Mouse (Mus musculus) kidney, embryonic 15.5 days (tissue): ENCODE results near the gene Psors1c2. TPM values are rescaled to one million over a fixed set of nuclear protein-coding genes. Genes with fewer than 3 reads are reported as not detected.

Experiments
- ATAC-seq: fragments of 200-750 bp; cut with Nextera tagmentation; replicated peaks from 2 replicates; pipeline ENCODE4 v1.8.0; 2017; ENCODE audit warnings: moderate TSS enrichment; ENCODE audit not compliant: low FRiP score
- H3K27ac ChIP-seq: fragments of 300-500 bp; sonication (generic); 2 replicates; pipeline ENCODE4 v1.5.1; 2015; ENCODE audit warnings: mild to moderate bottlenecking, inconsistent platforms
- H3K27me3 ChIP-seq: fragments of 300-500 bp; sonication (generic); 2 replicates; pipeline ENCODE4 v1.6.1; 2015; ENCODE audit warnings: inconsistent platforms
- H3K36me3 ChIP-seq: fragments of 300-500 bp; sonication (generic); 2 replicates; pipeline ENCODE4 v1.6.1; 2015; ENCODE audit warnings: inconsistent platforms
- H3K4me1 ChIP-seq: fragments of 300-500 bp; sonication (generic); 2 replicates; pipeline ENCODE4 v1.6.1; 2015; ENCODE audit warnings: inconsistent platforms
- H3K4me2 ChIP-seq: fragments of 300-500 bp; sonication (generic); 2 replicates; pipeline ENCODE4 v1.6.1; 2015; ENCODE audit warnings: moderate library complexity, mild to moderate bottlenecking, inconsistent platforms
- H3K4me3 ChIP-seq: fragments of 300-500 bp; sonication (generic); replicated peaks from 2 replicates; pipeline ENCODE4 v1.5.1; 2015; ENCODE audit warnings: mild to moderate bottlenecking, inconsistent platforms
- H3K9ac ChIP-seq: fragments of 300-500 bp; sonication (generic); 2 replicates; pipeline ENCODE4 v1.6.1; 2015; ENCODE audit warnings: mild to moderate bottlenecking, inconsistent platforms
- H3K9me3 ChIP-seq: fragments of 300-500 bp; sonication (generic); replicated peaks from 2 replicates; pipeline ENCODE4 v1.6.1; 2016; ENCODE audit warnings: inconsistent platforms
- WGBS: fragments of 180-500 bp; shearing (Covaris S2); methylation state at CpG from one replicate; pipeline ENCODE4 v1.1.7; 2015; ENCODE audit warnings: mixed read lengths; 5-methylcytosine and 5-hydroxymethylcytosine counted together
- polyA plus RNA-seq: library from polyadenylated mRNA; unstranded; fragments of >200 nt; fragmentation: Nextera tagmentation; extraction: Ambion mirVana; gene quantifications from 2 replicates; pipeline ENCODE4 v1.2.1, GENCODE M21; 2015

Psors1c2 gene
- polyA plus RNA-seq, 1 experiment from 2014 or later: 1.5 TPM

DNA sequence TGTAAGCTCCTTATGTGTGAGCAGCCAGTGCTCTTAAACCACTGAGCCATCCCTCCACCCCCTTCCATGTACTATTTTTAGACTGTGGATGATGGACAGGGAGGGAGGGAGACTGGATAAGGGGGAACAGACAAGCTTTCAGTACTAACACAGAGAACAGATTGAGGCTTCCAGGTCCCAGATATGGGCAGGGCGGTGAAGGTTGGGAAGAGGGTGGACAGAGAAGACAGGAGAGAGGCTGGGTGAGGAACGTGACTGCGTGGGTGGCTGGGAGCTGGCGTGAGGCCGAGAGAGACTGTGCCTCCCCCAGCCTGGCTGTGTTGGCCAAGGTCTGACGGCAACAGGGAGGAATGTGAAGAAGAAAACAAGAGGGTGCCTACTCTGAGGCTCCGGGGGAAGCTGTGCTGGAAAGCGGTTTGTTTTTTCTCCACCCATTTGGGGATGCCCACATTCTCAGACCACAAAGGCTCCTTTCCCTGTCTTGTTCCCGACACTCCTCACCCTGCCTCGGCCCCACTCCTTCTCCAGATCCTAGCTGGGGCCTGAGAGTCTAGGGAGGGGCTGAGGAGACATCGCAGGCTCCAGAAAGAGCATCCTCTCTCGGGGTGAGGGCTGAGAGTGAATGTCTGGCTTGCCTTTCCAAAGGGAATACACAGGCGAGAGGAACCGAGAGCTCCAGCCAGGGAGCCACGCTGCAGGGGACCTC is 16.6 kb downstream of the Psors1c2 start:
- Histone ChIP-seq H3K27ac (peak overlapping the region; percentile 75), H3K9me3 (no peaks in the 10 kb centered on the region), H3K9ac (no peak overlapping the region), H3K4me2 (0 out of 2 replicates have a peak overlapping the region, but pooled peaks have one; percentile 7), H3K27me3 (no peaks in the 10 kb centered on the region), H3K4me3 (no peak overlapping the region), H3K36me3 (no peaks in the 10 kb centered on the region), H3K4me1 (peaks cover 14% of the 10 kb centered on the region; the same call in 1 of the 2 replicates)
- 41% methylated on average over 15 of the region's 15 CpGs for WGBS
- peak; percentile 17; the same call in 1 of the 2 replicates for ATAC-seq

GRCm38 (mm10) chr17:35550143-35550494 is 17.1 kb downstream of the Psors1c2 start:
- ATAC-seq: no peak
- no peaks in the 10 kb centered on the region for H3K9me3 ChIP-seq
- no peak overlapping the region for H3K9ac ChIP-seq
- H3K4me2 ChIP-seq: 0 out of 2 replicates have a peak overlapping the region, but pooled peaks have one; percentile 7
- peaks cover 14% of the 10 kb centered on the region; the same call in 1 of the 2 replicates for H3K4me1 ChIP-seq
- H3K27me3 ChIP-seq: no peaks in the 10 kb centered on the region
- H3K36me3 ChIP-seq: no peaks in the 10 kb centered on the region
- WGBS: 90% methylated on average over 4 of the region's 4 CpGs
- H3K27ac ChIP-seq: peak overlapping the region; percentile 75
- no peak overlapping the region for H3K4me3 ChIP-seq

DNA sequence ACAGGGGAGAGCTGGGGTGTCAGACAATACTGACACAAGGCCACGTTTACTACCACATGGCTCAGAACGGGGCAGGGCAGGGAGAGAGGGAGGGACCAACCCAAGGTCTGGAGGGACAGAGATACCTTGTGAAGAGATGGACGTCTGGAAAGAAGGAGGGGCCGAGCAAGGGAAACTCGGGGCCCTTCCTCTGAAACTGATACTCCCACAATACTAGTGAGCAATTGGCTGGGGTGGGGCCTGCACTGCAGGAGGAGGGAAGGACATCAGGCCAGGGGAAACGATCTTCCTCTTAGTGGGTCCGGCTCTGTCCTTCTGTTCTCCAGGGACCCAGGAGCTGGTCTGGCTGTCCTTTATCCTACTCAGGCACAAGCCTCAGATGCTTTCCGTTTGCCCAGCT is 17.9 kb downstream of the Psors1c2 start:
- no peaks in the 10 kb centered on the region for H3K27me3 ChIP-seq
- H3K4me2 ChIP-seq: no peak overlapping the region
- H3K27ac ChIP-seq: no peak overlapping the region
- no peak overlapping the region for H3K4me3 ChIP-seq
- no peak overlapping the region for H3K9ac ChIP-seq
- 28% methylated on average over 8 of the region's 8 CpGs for WGBS
- no peaks in the 10 kb centered on the region for H3K9me3 ChIP-seq
- ATAC-seq: 0 out of 2 replicates have a peak, but pooled peaks have one; percentile 35
- no peaks in the 10 kb centered on the region for H3K36me3 ChIP-seq
- peaks cover 14% of the 10 kb centered on the region; the same call in 1 of the 2 replicates for H3K4me1 ChIP-seq

GRCm38 (mm10) chr17:35551881-35552414 is 18.9 kb downstream of the Psors1c2 start, which contains the start of gene Cdsn:
Gene Cdsn (plus strand): TSS chr17:35552128.
- ATAC-seq: no peak
- Histone ChIP-seq H3K36me3 (no peaks in the 10 kb centered on the region), H3K9me3 (no peaks in the 10 kb centered on the region), H3K27me3 (no peaks in the 10 kb centered on the region), H3K9ac (no peak within 1 kb of the TSS), H3K27ac (no peak within 1 kb of the TSS), H3K4me2 (no peak within 1 kb of the TSS), H3K4me1 (peaks cover 9% of the 10 kb centered on the region; the same call in 1 of the 2 replicates), H3K4me3 (no peak within 1 kb of the TSS)
- WGBS: 72% methylated on average over 10 of the region's 10 CpGs

GRCm38 (mm10) chr17:35554321-35554720 is 21.3 kb downstream of the Psors1c2 start:
- H3K36me3 ChIP-seq: no peaks in the 10 kb centered on the region
- H3K9me3 ChIP-seq: no peaks in the 10 kb centered on the region
- H3K27me3 ChIP-seq: no peaks in the 10 kb centered on the region
- no peak overlapping the region for H3K27ac ChIP-seq
- H3K4me3 ChIP-seq: no peak overlapping the region
- peaks cover 9% of the 10 kb centered on the region for H3K4me1 ChIP-seq
- no peak for ATAC-seq
- H3K4me2 ChIP-seq: no peak overlapping the region
- no peak overlapping the region for H3K9ac ChIP-seq
- 82% methylated on average over 5 of the region's 5 CpGs for WGBS

DNA sequence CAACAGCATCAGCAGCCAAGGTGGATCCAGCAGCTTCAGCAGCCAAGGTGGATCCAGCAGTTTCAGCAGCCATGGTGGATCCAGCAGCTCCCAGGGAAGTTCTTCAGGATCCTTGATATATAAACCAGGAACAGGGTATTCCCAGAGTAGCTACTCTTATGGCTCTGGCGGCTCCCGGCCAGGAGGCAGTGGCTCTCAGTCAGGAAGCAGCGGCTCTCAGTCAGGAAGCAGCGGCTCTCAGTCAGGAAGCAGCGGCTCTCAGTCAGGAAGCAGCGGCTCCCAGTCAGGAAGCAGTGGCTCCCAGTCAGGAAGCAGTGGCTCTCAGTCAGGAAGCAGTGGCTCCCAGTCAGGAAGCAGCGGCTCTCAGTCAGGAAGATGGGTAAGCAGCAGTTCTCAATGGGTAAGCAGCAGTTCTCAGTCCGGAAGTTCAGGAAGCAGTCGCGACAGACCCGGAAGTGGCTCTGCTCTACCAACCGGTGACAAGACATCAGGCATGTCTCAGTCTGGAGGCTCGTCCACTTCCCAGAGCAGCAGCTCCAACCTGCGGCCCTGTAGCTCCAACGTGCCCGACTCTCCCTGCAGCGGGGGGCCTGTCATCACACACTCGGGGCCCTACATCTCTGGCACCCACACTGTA is 21.9 kb downstream of the Psors1c2 start:
- no peak overlapping the region for H3K4me2 ChIP-seq
- no peak overlapping the region for H3K27ac ChIP-seq
- no peak overlapping the region for H3K9ac ChIP-seq
- H3K4me1 ChIP-seq: peaks cover 4% of the 10 kb centered on the region; the same call in 1 of the 2 replicates
- H3K27me3 ChIP-seq: no peaks in the 10 kb centered on the region
- 94% methylated on average over 18 of the region's 18 CpGs for WGBS
- H3K36me3 ChIP-seq: no peaks in the 10 kb centered on the region
- H3K4me3 ChIP-seq: no peak overlapping the region
- H3K9me3 ChIP-seq: no peaks in the 10 kb centered on the region
- no peak for ATAC-seq

- ATAC-seq: no peak
- 89% methylated on average over 13 of the region's 13 CpGs for WGBS
- Histone ChIP-seq H3K27ac (no peak overlapping the region), H3K4me2 (no peak overlapping the region), H3K27me3 (no peaks in the 10 kb centered on the region), H3K9me3 (no peaks in the 10 kb centered on the region), H3K4me1 (peaks cover 4% of the 10 kb centered on the region; the same call in 1 of the 2 replicates), H3K36me3 (no peaks in the 10 kb centered on the region), H3K9ac (no peak overlapping the region), H3K4me3 (no peak overlapping the region)
Measured at GRCm38 (mm10) chr17:35556186-35556765, 23.3 kb downstream of the Psors1c2 start.

- WGBS: 25% methylated on average over 5 of the region's 5 CpGs
- no peaks in the 10 kb centered on the region for H3K36me3 ChIP-seq
- no peak overlapping the region for H3K27ac ChIP-seq
- no peak overlapping the region for H3K9ac ChIP-seq
- H3K4me3 ChIP-seq: no peak overlapping the region
- H3K27me3 ChIP-seq: no peaks in the 10 kb centered on the region
- H3K9me3 ChIP-seq: no peaks in the 10 kb centered on the region
- ATAC-seq: no peak
- peaks cover 4% of the 10 kb centered on the region; the same call in 1 of the 2 replicates for H3K4me1 ChIP-seq
- H3K4me2 ChIP-seq: no peak overlapping the region
Measured at GRCm38 (mm10) chr17:35556812-35557211, 23.8 kb downstream of the Psors1c2 start.

DNA sequence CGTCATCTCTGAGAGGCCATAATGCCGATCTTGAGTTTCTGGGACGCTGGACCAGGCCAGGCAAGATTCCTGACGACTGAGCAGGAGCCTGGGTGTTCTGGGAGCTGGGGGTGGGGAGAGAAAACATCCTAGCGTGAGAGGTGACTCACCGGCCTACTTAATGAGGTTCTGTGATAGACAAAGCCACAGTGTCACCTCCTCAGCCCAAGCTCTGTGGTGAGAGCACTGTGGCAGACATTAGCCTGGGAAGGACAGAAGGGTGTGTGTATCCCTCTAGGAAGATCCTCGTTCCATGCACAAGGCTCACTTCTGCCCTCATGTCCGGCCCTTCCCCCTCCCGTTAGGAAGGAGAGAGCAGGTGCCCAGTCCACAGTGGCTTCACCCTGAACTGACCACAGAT is 24.4 kb downstream of the Psors1c2 start:
- 71% methylated on average over 9 of the region's 9 CpGs for WGBS
- Histone ChIP-seq H3K9me3 (no peaks in the 10 kb centered on the region), H3K9ac (no peak overlapping the region), H3K36me3 (no peaks in the 10 kb centered on the region), H3K27ac (no peak overlapping the region), H3K4me2 (no peak overlapping the region), H3K4me1 (peaks cover 4% of the 10 kb centered on the region; the same call in 1 of the 2 replicates), H3K27me3 (no peaks in the 10 kb centered on the region), H3K4me3 (no peak overlapping the region)
- no peak for ATAC-seq

DNA sequence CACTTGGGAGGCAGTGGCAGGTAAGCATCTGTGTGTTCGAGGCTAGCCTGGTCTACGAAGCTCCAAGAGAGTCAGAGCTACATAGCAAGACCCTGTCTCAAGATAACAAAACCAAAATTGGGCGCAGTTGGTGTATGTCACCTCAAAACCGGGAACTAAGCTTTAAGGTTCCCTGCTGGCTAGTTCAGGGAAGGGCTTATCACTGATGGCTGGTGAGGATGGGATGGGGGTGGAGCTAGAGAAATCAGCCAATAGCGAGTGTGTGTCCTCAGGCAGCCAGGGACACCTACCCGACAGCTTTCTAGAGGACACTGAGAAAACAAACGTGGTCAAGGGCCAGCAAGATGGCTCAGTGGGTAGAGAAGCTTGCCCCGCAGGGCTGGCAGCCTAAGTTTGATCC is 25.2 kb downstream of the Psors1c2 start:
- Histone ChIP-seq H3K4me2 (no peak overlapping the region), H3K27ac (no peak overlapping the region), H3K4me1 (peaks cover 4% of the 10 kb centered on the region; the same call in 1 of the 2 replicates), H3K36me3 (no peaks in the 10 kb centered on the region), H3K9ac (no peak overlapping the region), H3K27me3 (no peaks in the 10 kb centered on the region), H3K4me3 (no peak overlapping the region), H3K9me3 (no peaks in the 10 kb centered on the region)
- ATAC-seq: no peak
- WGBS: 59% methylated on average over 8 of the region's 8 CpGs

DNA sequence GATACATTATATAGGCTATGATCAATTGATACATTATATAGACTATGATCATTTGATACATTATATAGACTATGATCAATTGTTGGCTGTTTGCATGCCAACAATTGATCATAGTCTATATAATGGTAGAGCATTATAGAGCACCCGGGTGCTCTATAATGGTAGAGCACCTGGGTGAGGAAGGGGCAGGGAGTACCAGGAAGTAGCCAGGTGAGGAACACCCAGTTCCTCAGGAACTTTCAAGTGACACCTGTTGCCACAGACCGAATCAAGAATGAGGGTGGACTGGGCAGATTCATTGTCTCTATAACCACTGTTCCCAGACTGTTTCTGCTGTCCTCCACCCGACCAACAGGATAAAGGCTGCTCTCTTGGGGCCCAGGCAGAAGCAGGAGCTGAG is 34.1 kb downstream of the Psors1c2 start, which contains the start of gene 2300002M23Rik:
2300002M23Rik (plus strand) TSS at position 301 of the 400 bp plus-strand sequence.
- WGBS: 65% methylated on average over 3 of the region's 3 CpGs
- H3K27ac ChIP-seq: no peak within 1 kb of the TSS
- ATAC-seq: no peak

DNA sequence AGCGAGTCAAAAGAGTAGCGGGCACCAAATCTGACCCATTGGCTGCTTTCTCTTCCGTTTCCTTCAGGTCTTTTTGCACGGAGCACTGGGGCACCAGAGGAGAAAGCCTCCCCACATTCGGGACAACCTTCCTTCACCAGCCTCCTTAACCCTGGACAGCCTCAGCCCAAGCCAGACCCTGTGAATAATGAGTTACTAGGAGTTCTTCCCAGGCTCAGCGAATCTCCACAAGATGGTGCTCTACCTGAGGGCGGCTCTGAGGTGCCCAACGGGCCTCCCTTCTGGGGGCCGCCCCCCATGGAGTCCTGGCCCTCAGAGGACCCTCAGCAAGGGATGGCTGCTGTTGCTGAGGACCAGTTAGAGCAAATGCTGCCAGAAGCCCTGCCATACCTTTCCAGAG is 34.8 kb downstream of the Psors1c2 start:
- Histone ChIP-seq H3K36me3 (no peaks in the 10 kb centered on the region), H3K4me1 (peaks cover 9% of the 10 kb centered on the region), H3K4me3 (no peak overlapping the region), H3K4me2 (no peak overlapping the region), H3K27me3 (peaks cover 37% of the 10 kb centered on the region), H3K9ac (no peak overlapping the region), H3K9me3 (no peaks in the 10 kb centered on the region), H3K27ac (no peak overlapping the region)
- 0 out of 2 replicates have a peak, but pooled peaks have one; percentile 22 for ATAC-seq
- WGBS: 20% methylated on average over 9 of the region's 9 CpGs

More for the DNA sequence above, 34.1 kb downstream of the Psors1c2 start, which contains the start of gene 2300002M23Rik:
- no peak within 1 kb of the TSS for H3K4me2 ChIP-seq
- peaks cover 9% of the 10 kb centered on the region for H3K4me1 ChIP-seq
- no peaks in the 10 kb centered on the region for H3K9me3 ChIP-seq
- H3K9ac ChIP-seq: no peak within 1 kb of the TSS
- no peak within 1 kb of the TSS for H3K4me3 ChIP-seq
- no peaks in the 10 kb centered on the region for H3K36me3 ChIP-seq
- peaks cover 37% of the 10 kb centered on the region for H3K27me3 ChIP-seq
